Mouse (Mus musculus) embryonic facial prominence, embryonic 14.5 days (tissue): ENCODE data around the gene Socs2. TPM values are rescaled to one million over a fixed set of nuclear protein-coding genes. Genes with fewer than 3 reads are reported as not detected.

ENCODE experiments used
- ATAC-seq: fragments of 200-750 bp; cut with Nextera tagmentation; 2 replicates; pipeline ENCODE4 v1.8.0; 2017; ENCODE audit warnings: low read depth, moderate number of reproducible peaks, moderate TSS enrichment
- DNase-seq: peaks from one replicate; pipeline ENCODE4 v3.0.0-alpha.2; 2015; ENCODE audit warnings: low spot score
- H3K27ac ChIP-seq: fragments of 300-500 bp; sonication (generic); replicated peaks from 2 replicates; pipeline ENCODE4 v1.5.1; 2014; ENCODE audit warnings: low read depth, mild to moderate bottlenecking, low read length, moderate library complexity
- H3K27me3 ChIP-seq: fragments of 300-500 bp; sonication (generic); replicated peaks from 2 replicates; pipeline ENCODE4 v1.6.1; 2014; ENCODE audit warnings: low read length; ENCODE audit not compliant: control insufficient read depth, insufficient read depth
- H3K36me3 ChIP-seq: fragments of 300-500 bp; sonication (generic); 2 replicates; pipeline ENCODE4 v1.6.1; 2014; ENCODE audit warnings: low read length, mixed read lengths; ENCODE audit not compliant: control insufficient read depth, insufficient read depth
- H3K4me1 ChIP-seq: fragments of 300-500 bp; sonication (generic); 2 replicates; pipeline ENCODE4 v1.6.1; 2014; ENCODE audit warnings: antibody characterized with exemption, low read length; ENCODE audit not compliant: control insufficient read depth, insufficient read depth
- H3K4me2 ChIP-seq: fragments of 300-500 bp; sonication (generic); 2 replicates; pipeline ENCODE4 v1.6.1; 2014; ENCODE audit warnings: low read depth, mild to moderate bottlenecking, low read length, moderate library complexity, mixed read lengths
- H3K4me3 ChIP-seq: fragments of 300-500 bp; sonication (generic); 2 replicates; pipeline ENCODE4 v1.5.1; 2014; ENCODE audit warnings: low read depth, mild to moderate bottlenecking, low read length
- H3K9ac ChIP-seq: fragments of 300-500 bp; sonication (generic); 2 replicates; pipeline ENCODE4 v1.6.1; 2014; ENCODE audit warnings: low read depth, mild to moderate bottlenecking, low read length, moderate library complexity, mixed read lengths
- H3K9me3 ChIP-seq: fragments of 300-500 bp; sonication (generic); 2 replicates; pipeline ENCODE4 v1.6.1; 2016; ENCODE audit warnings: low read length; ENCODE audit not compliant: control insufficient read depth
- WGBS: fragments of 180-500 bp; shearing (Covaris S2); extraction: QIAGEN DNeasy Blood & Tissue Kit; methylation state at CpG from one replicate; pipeline ENCODE4 v1.1.7; 2014; 5-methylcytosine and 5-hydroxymethylcytosine counted together
- polyA plus RNA-seq: library from polyadenylated mRNA; unstranded; fragments of >200 nt; fragmentation: Nextera tagmentation; extraction: Ambion mirVana; gene quantifications from 2 replicates; pipeline ENCODE4 v1.2.1, GENCODE M21; 2014

Gene Socs2
- polyA plus RNA-seq, 1 experiment from 2014 or later: 58.2 TPM

- Histone ChIP-seq H3K4me1 (no peaks in the 10 kb centered on the region), H3K4me3 (no peak overlapping the region), H3K27ac (no peak overlapping the region), H3K9ac (no peak overlapping the region), H3K27me3 (no peaks in the 10 kb centered on the region), H3K9me3 (peaks cover 11% of the 10 kb centered on the region; the same call in 1 of the 2 replicates), H3K36me3 (no peaks in the 10 kb centered on the region), H3K4me2 (no peak overlapping the region)
- DNase-seq (no peak), ATAC-seq (no peak)
- 85% methylated on average over 7 of the region's 7 CpGs for WGBS
Observed at GRCm38 (mm10) chr10:95356711-95357110, 60.3 kb downstream of the Socs2 start.

- Histone ChIP-seq H3K27ac (no peak overlapping the region), H3K9me3 (peaks cover 11% of the 10 kb centered on the region; the same call in 1 of the 2 replicates), H3K4me3 (no peak overlapping the region), H3K4me1 (no peaks in the 10 kb centered on the region), H3K27me3 (no peaks in the 10 kb centered on the region), H3K9ac (no peak overlapping the region), H3K4me2 (no peak overlapping the region), H3K36me3 (no peaks in the 10 kb centered on the region)
- ATAC-seq (no peak), DNase-seq (peak; percentile 16)
- WGBS: 49% methylated on average over 6 of the region's 6 CpGs
Observed at GRCm38 (mm10) chr10:95355678-95356268, 61.2 kb downstream of the Socs2 start.

- Histone ChIP-seq H3K4me2 (no peak overlapping the region), H3K4me1 (no peaks in the 10 kb centered on the region), H3K27ac (no peak overlapping the region), H3K36me3 (no peaks in the 10 kb centered on the region), H3K27me3 (no peaks in the 10 kb centered on the region), H3K9ac (no peak overlapping the region), H3K9me3 (peaks cover 11% of the 10 kb centered on the region; the same call in 1 of the 2 replicates), H3K4me3 (no peak overlapping the region)
- no peak for ATAC-seq
- DNase-seq: no peak
Observed at GRCm38 (mm10) chr10:95354673-95355072, 62.3 kb downstream of the Socs2 start.

- peaks cover 11% of the 10 kb centered on the region; the same call in 1 of the 2 replicates for H3K9me3 ChIP-seq
- no peak for DNase-seq
- no peaks in the 10 kb centered on the region for H3K36me3 ChIP-seq
- no peak overlapping the region for H3K4me2 ChIP-seq
- 73% methylated on average over 6 of the region's 6 CpGs for WGBS
- no peak overlapping the region for H3K9ac ChIP-seq
- ATAC-seq: no peak
- no peak overlapping the region for H3K4me3 ChIP-seq
- no peak overlapping the region for H3K27ac ChIP-seq
- no peaks in the 10 kb centered on the region for H3K4me1 ChIP-seq
- H3K27me3 ChIP-seq: no peaks in the 10 kb centered on the region
Observed at GRCm38 (mm10) chr10:95354047-95354446, 62.9 kb downstream of the Socs2 start.

- Histone ChIP-seq H3K9ac (no peak overlapping the region), H3K36me3 (no peaks in the 10 kb centered on the region), H3K27ac (no peak overlapping the region), H3K27me3 (no peaks in the 10 kb centered on the region), H3K4me3 (no peak overlapping the region), H3K4me2 (no peak overlapping the region), H3K4me1 (no peaks in the 10 kb centered on the region), H3K9me3 (peaks cover 11% of the 10 kb centered on the region; the same call in 1 of the 2 replicates)
- ATAC-seq (no peak), DNase-seq (no peak)
- 84% methylated on average over 3 of the region's 3 CpGs for WGBS
Observed at GRCm38 (mm10) chr10:95348457-95348856, 68.5 kb downstream of the Socs2 start.

- Histone ChIP-seq H3K4me2 (no peak overlapping the region), H3K9me3 (peaks cover 11% of the 10 kb centered on the region; the same call in 1 of the 2 replicates), H3K4me3 (no peak overlapping the region), H3K27ac (no peak overlapping the region), H3K27me3 (no peaks in the 10 kb centered on the region), H3K36me3 (no peaks in the 10 kb centered on the region), H3K4me1 (no peaks in the 10 kb centered on the region), H3K9ac (no peak overlapping the region)
- ATAC-seq: no peak
- 97% methylated on average over 3 of the region's 3 CpGs for WGBS
- DNase-seq: no peak
Observed at GRCm38 (mm10) chr10:95347776-95348175, 69.2 kb downstream of the Socs2 start.

GRCm38 (mm10) chr10:95342833-95343590 is 74.0 kb downstream of the Socs2 start:
- Histone ChIP-seq H3K27ac (no peak overlapping the region), H3K27me3 (no peaks in the 10 kb centered on the region), H3K9me3 (no peaks in the 10 kb centered on the region), H3K9ac (no peak overlapping the region), H3K4me2 (no peak overlapping the region), H3K36me3 (no peaks in the 10 kb centered on the region), H3K4me1 (no peaks in the 10 kb centered on the region), H3K4me3 (no peak overlapping the region)
- 79% methylated on average over 10 of the region's 10 CpGs for WGBS
- ATAC-seq (no peak), DNase-seq (peak; percentile 46)

- H3K36me3 ChIP-seq: no peaks in the 10 kb centered on the region
- H3K27ac ChIP-seq: no peak overlapping the region
- WGBS: 80% methylated on average over 4 of the region's 4 CpGs
- no peaks in the 10 kb centered on the region for H3K4me1 ChIP-seq
- no peak overlapping the region for H3K4me3 ChIP-seq
- H3K9me3 ChIP-seq: no peaks in the 10 kb centered on the region
- H3K9ac ChIP-seq: no peak overlapping the region
- ATAC-seq (no peak), DNase-seq (no peak)
- H3K4me2 ChIP-seq: no peak overlapping the region
- H3K27me3 ChIP-seq: no peaks in the 10 kb centered on the region
Observed at GRCm38 (mm10) chr10:95340676-95341075, 76.3 kb downstream of the Socs2 start.

GRCm38 (mm10) chr10:95337589-95337988 is 79.4 kb downstream of the Socs2 start:
- Histone ChIP-seq H3K9ac (no peak overlapping the region), H3K9me3 (no peaks in the 10 kb centered on the region), H3K4me2 (no peak overlapping the region), H3K27ac (no peak overlapping the region), H3K36me3 (no peaks in the 10 kb centered on the region), H3K27me3 (no peaks in the 10 kb centered on the region), H3K4me3 (no peak overlapping the region), H3K4me1 (no peaks in the 10 kb centered on the region)
- DNase-seq (no peak), ATAC-seq (no peak)
- WGBS: 68% methylated on average over 5 of the region's 5 CpGs
